Mouse (Mus musculus) stomach, embryonic 14.5 days (tissue): ENCODE measurements around the gene Suclg2. TPM values are rescaled to one million over a fixed set of nuclear protein-coding genes. Genes with fewer than 3 reads are reported as not detected.

Experiments
- ATAC-seq: fragments of 200-750 bp; cut with Nextera tagmentation; 2 replicates; pipeline ENCODE4 v1.8.0; 2017; ENCODE audit warnings: low read depth, moderate TSS enrichment; ENCODE audit not compliant: insufficient number of reproducible peaks, insufficient read depth, low FRiP score
- H3K27ac ChIP-seq: fragments of 300-500 bp; sonication (generic); 2 replicates; pipeline ENCODE4 v1.5.1; 2014; ENCODE audit warnings: mild to moderate bottlenecking, low read length, moderate library complexity, mixed read lengths
- H3K27me3 ChIP-seq: fragments of 300-500 bp; sonication (generic); 2 replicates; pipeline ENCODE4 v1.6.1; 2014; ENCODE audit warnings: low read length, control low read depth, mixed read lengths; ENCODE audit not compliant: control insufficient read depth, insufficient read depth
- H3K36me3 ChIP-seq: fragments of 300-500 bp; sonication (generic); 2 replicates; pipeline ENCODE4 v1.6.1; 2014; ENCODE audit warnings: mild to moderate bottlenecking, control low read depth, low read length, moderate library complexity, mixed read lengths; ENCODE audit not compliant: control insufficient read depth, insufficient read depth
- H3K4me1 ChIP-seq: fragments of 300-500 bp; sonication (generic); 2 replicates; pipeline ENCODE4 v1.6.1; 2014; ENCODE audit warnings: low read length, control low read depth, mixed read lengths; ENCODE audit not compliant: control insufficient read depth, insufficient read depth
- H3K4me2 ChIP-seq: fragments of 300-500 bp; sonication (generic); replicated peaks from 2 replicates; pipeline ENCODE4 v1.6.1; 2014; ENCODE audit warnings: low read depth, low read length, control low read depth
- H3K4me3 ChIP-seq: fragments of 300-500 bp; sonication (generic); 2 replicates; pipeline ENCODE4 v1.5.1; 2014; ENCODE audit warnings: low read depth, low read length, control low read depth
- H3K9ac ChIP-seq: fragments of 300-500 bp; sonication (generic); replicated peaks from 2 replicates; pipeline ENCODE4 v1.6.1; 2014; ENCODE audit warnings: low read depth, mild to moderate bottlenecking, control low read depth, low read length, moderate library complexity, mixed read lengths
- H3K9me3 ChIP-seq: fragments of 300-500 bp; sonication (generic); 2 replicates; pipeline ENCODE4 v1.6.1; 2016; ENCODE audit warnings: low read depth, low read length, control low read depth; ENCODE audit not compliant: control insufficient read depth
- WGBS: fragments of 180-500 bp; shearing (Covaris S2); extraction: QIAGEN DNeasy Blood & Tissue Kit; methylation state at CpG from one replicate; pipeline ENCODE4 v1.1.7; 2014; 5-methylcytosine and 5-hydroxymethylcytosine counted together
- polyA plus RNA-seq: library from polyadenylated mRNA; unstranded; fragments of >200 nt; fragmentation: Nextera tagmentation; extraction: Ambion mirVana; gene quantifications from 2 replicates; pipeline ENCODE4 v1.2.1, GENCODE M21; 2014

Gene Suclg2
- polyA plus RNA-seq, 1 experiment from 2014 or later, result 92.4 TPM

GRCm38 (mm10) chr6:95719791-95720190 lies 1.2 kb upstream of the Suclg2 start:
- no peaks in the 10 kb centered on the region for H3K27me3 ChIP-seq
- H3K27ac ChIP-seq, result no peak overlapping the region
- no peak for ATAC-seq
- no peaks in the 10 kb centered on the region for H3K4me1 ChIP-seq
- H3K9me3 ChIP-seq, result no peaks in the 10 kb centered on the region
- no peak overlapping the region for H3K4me3 ChIP-seq
- H3K4me2 ChIP-seq, result no peak overlapping the region
- H3K36me3 ChIP-seq, result no peaks in the 10 kb centered on the region
- 90% methylated on average over 3 of the region's 3 CpGs for WGBS
- H3K9ac ChIP-seq, result no peak overlapping the region

GRCm38 (mm10) chr6:95718969-95719333 lies 351 bp upstream of the Suclg2 start:
- Histone ChIP-seq H3K27ac (no peak overlapping the region), H3K4me3 (peak overlapping the region; percentile 62), H3K4me2 (peak overlapping the region; percentile 93), H3K9me3 (no peaks in the 10 kb centered on the region), H3K4me1 (no peaks in the 10 kb centered on the region), H3K36me3 (no peaks in the 10 kb centered on the region), H3K27me3 (no peaks in the 10 kb centered on the region), H3K9ac (no peak overlapping the region)
- no peak for ATAC-seq
- 0% methylated on average over 1 of the region's 1 CpGs for WGBS

GRCm38 (mm10) chr6:95717071-95717470 lies 1.5 kb downstream of the Suclg2 start:
- no peaks in the 10 kb centered on the region for H3K9me3 ChIP-seq
- no peaks in the 10 kb centered on the region; the same call in 1 of the 2 replicates for H3K4me1 ChIP-seq
- no peaks in the 10 kb centered on the region for H3K27me3 ChIP-seq
- no peak for ATAC-seq
- H3K4me2 ChIP-seq, result no peak overlapping the region
- 68% methylated on average over 3 of the region's 3 CpGs for WGBS
- no peak overlapping the region for H3K27ac ChIP-seq
- no peak overlapping the region for H3K9ac ChIP-seq
- no peak overlapping the region for H3K4me3 ChIP-seq
- H3K36me3 ChIP-seq, result no peaks in the 10 kb centered on the region

- Histone ChIP-seq H3K4me3 (no peak overlapping the region), H3K9ac (no peak overlapping the region), H3K27me3 (no peaks in the 10 kb centered on the region), H3K9me3 (no peaks in the 10 kb centered on the region), H3K4me1 (no peaks in the 10 kb centered on the region; the same call in 1 of the 2 replicates), H3K4me2 (no peak overlapping the region), H3K27ac (no peak overlapping the region), H3K36me3 (no peaks in the 10 kb centered on the region)
- ATAC-seq, result no peak
- WGBS, result 91% methylated on average over 5 of the region's 5 CpGs
Observed at GRCm38 (mm10) chr6:95716476-95716875, 2.1 kb downstream of the Suclg2 start.

- ATAC-seq, result no peak
- H3K27ac ChIP-seq, result no peak overlapping the region
- H3K4me1 ChIP-seq, result no peaks in the 10 kb centered on the region; the same call in 1 of the 2 replicates
- 22% methylated on average over 5 of the region's 5 CpGs for WGBS
- no peak overlapping the region for H3K4me2 ChIP-seq
- H3K4me3 ChIP-seq, result no peak overlapping the region
- H3K27me3 ChIP-seq, result no peaks in the 10 kb centered on the region
- no peaks in the 10 kb centered on the region for H3K36me3 ChIP-seq
- H3K9me3 ChIP-seq, result no peaks in the 10 kb centered on the region
- H3K9ac ChIP-seq, result no peak overlapping the region
Observed at GRCm38 (mm10) chr6:95713245-95713644, 5.4 kb downstream of the Suclg2 start.

- H3K27ac ChIP-seq, result no peak overlapping the region
- H3K9ac ChIP-seq, result no peak overlapping the region
- no peaks in the 10 kb centered on the region; the same call in 1 of the 2 replicates for H3K4me1 ChIP-seq
- H3K9me3 ChIP-seq, result no peaks in the 10 kb centered on the region
- no peaks in the 10 kb centered on the region for H3K27me3 ChIP-seq
- H3K4me3 ChIP-seq, result no peak overlapping the region
- H3K4me2 ChIP-seq, result no peak overlapping the region
- 75% methylated on average over 4 of the region's 4 CpGs for WGBS
- no peaks in the 10 kb centered on the region for H3K36me3 ChIP-seq
- no peak for ATAC-seq
Observed at GRCm38 (mm10) chr6:95712081-95712480, 6.5 kb downstream of the Suclg2 start.

GRCm38 (mm10) chr6:95711671-95712070 lies 6.9 kb downstream of the Suclg2 start:
- Histone ChIP-seq H3K27ac (no peak overlapping the region), H3K27me3 (no peaks in the 10 kb centered on the region), H3K36me3 (no peaks in the 10 kb centered on the region), H3K4me1 (no peaks in the 10 kb centered on the region; the same call in 1 of the 2 replicates), H3K4me3 (no peak overlapping the region), H3K9me3 (no peaks in the 10 kb centered on the region), H3K9ac (no peak overlapping the region), H3K4me2 (no peak overlapping the region)
- 80% methylated on average over 3 of the region's 3 CpGs for WGBS
- no peak for ATAC-seq

- H3K4me2 ChIP-seq, result no peak overlapping the region
- H3K27me3 ChIP-seq, result no peaks in the 10 kb centered on the region
- H3K9me3 ChIP-seq, result no peaks in the 10 kb centered on the region
- H3K36me3 ChIP-seq, result no peaks in the 10 kb centered on the region
- H3K4me1 ChIP-seq, result no peaks in the 10 kb centered on the region; the same call in 1 of the 2 replicates
- 85% methylated on average over 6 of the region's 6 CpGs for WGBS
- ATAC-seq, result no peak
- H3K9ac ChIP-seq, result no peak overlapping the region
- no peak overlapping the region for H3K27ac ChIP-seq
- no peak overlapping the region for H3K4me3 ChIP-seq
Observed at GRCm38 (mm10) chr6:95710886-95711285, 7.7 kb downstream of the Suclg2 start.

GRCm38 (mm10) chr6:95709531-95709930 lies 9.1 kb downstream of the Suclg2 start:
- no peaks in the 10 kb centered on the region for H3K9me3 ChIP-seq
- no peaks in the 10 kb centered on the region for H3K27me3 ChIP-seq
- no peak overlapping the region for H3K4me3 ChIP-seq
- no peak overlapping the region for H3K9ac ChIP-seq
- no peak for ATAC-seq
- 45% methylated on average over 4 of the region's 4 CpGs for WGBS
- no peaks in the 10 kb centered on the region for H3K36me3 ChIP-seq
- H3K4me1 ChIP-seq, result no peaks in the 10 kb centered on the region; the same call in 1 of the 2 replicates
- no peak overlapping the region for H3K4me2 ChIP-seq
- no peak overlapping the region for H3K27ac ChIP-seq
